Mouse (Mus musculus) thymus, adult 2 months (tissue): ENCODE results near the gene Tmem184a. TPM values are rescaled to one million over a fixed set of nuclear protein-coding genes. Genes with fewer than 3 reads are reported as not detected.

Source experiments
- DNase-seq: peaks from one replicate; pipeline ENCODE4 v3.0.0; 2021
- H3K27ac ChIP-seq: fragments of 200-500 bp; 2 replicates; pipeline ENCODE4 v1.5.1; 2012; ENCODE audit warnings: low read length, control low read depth; ENCODE audit not compliant: control insufficient read depth, insufficient read depth
- H3K27me3 ChIP-seq: fragments of 200-500 bp; 2 replicates; pipeline ENCODE4 v1.6.1; 2012; ENCODE audit warnings: mild to moderate bottlenecking, low read length, moderate library complexity, mixed read lengths; ENCODE audit not compliant: control insufficient read depth, insufficient read depth
- H3K36me3 ChIP-seq: fragments of 200-500 bp; 2 replicates; pipeline ENCODE4 v1.6.1; 2012; ENCODE audit warnings: mild to moderate bottlenecking, low read length, moderate library complexity; ENCODE audit not compliant: control insufficient read depth, insufficient read depth
- H3K4me1 ChIP-seq: fragments of 200-500 bp; replicated peaks from 2 replicates; pipeline ENCODE4 v1.6.1; 2012; ENCODE audit warnings: low read length; ENCODE audit not compliant: control insufficient read depth, insufficient read depth
- H3K4me3 ChIP-seq: fragments of 200-500 bp; 2 replicates; pipeline ENCODE4 v1.5.1; 2012; ENCODE audit warnings: mild to moderate bottlenecking, low read length, control low read depth, moderate library complexity; ENCODE audit not compliant: control insufficient read depth, insufficient read depth
- CTCF ChIP-seq: fragments of 200-500 bp; IDR thresholded peaks from 2 replicates; pipeline ENCODE4 v1.5.1; 2012; ENCODE audit warnings: mild to moderate bottlenecking, control low read depth, low read length, moderate library complexity, borderline replicate concordance; ENCODE audit not compliant: control insufficient read depth, poor library complexity, insufficient read depth; ENCODE audit errors: extremely low read depth
- POLR2A ChIP-seq: fragments of 200-500 bp; IDR thresholded peaks from 2 replicates; pipeline ENCODE4 v1.6.1; 2012; ENCODE audit warnings: mild to moderate bottlenecking, low read length, control low read depth, moderate library complexity; ENCODE audit not compliant: control insufficient read depth, poor library complexity, insufficient read depth; ENCODE audit errors: extremely low read depth
- WGBS: fragments of 180-500 bp; shearing (Covaris S2); methylation state at CpG from one replicate; pipeline ENCODE4 v1.1.7; 2018; 5-methylcytosine and 5-hydroxymethylcytosine counted together
- polyA plus RNA-seq: library from polyadenylated mRNA; depleted of rRNA; stranded (reverse); fragments of >200 nt; gene quantifications from 2 replicates; pipeline ENCODE4 v1.2.3, GENCODE M21; 2012

Tmem184a gene
- polyA plus RNA-seq, 1 experiment = 7.6 TPM

GRCm38 (mm10) chr5:139835706-139836105 lies 16.0 kb upstream of the Tmem184a start:
- Histone ChIP-seq H3K36me3 (no peaks in the 10 kb centered on the region), H3K4me3 (no peak overlapping the region), H3K27me3 (no peaks in the 10 kb centered on the region), H3K4me1 (peaks cover 6% of the 10 kb centered on the region), H3K27ac (no peak overlapping the region)
- 88% methylated on average over 7 of the region's 7 CpGs for WGBS
- no peak for DNase-seq
- TF ChIP-seq POLR2A (no peak), CTCF (no peak)

DNA sequence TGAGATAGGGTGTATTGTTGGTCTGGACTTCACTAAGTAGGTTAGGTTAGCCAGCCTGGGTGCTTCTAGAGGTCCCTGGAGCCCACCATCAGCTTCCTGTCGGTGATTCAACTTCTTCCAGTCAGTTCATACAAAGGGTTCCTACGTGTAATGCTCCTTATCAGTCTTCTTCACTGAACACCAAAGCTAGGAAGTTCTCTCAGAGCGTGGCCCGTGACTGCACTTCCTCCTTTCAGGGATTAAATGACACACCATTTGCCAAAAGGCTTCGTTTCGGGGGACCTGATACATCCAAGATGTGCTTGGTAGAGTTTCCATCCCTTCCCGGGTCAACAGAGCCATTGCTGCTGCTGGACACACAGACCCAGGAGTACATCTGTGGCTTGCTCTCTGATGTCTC lies 12.4 kb upstream of the Tmem184a start:
- DNase-seq = no peak
- H3K27ac ChIP-seq = no peak overlapping the region
- no peak overlapping the region for H3K4me3 ChIP-seq
- no peaks in the 10 kb centered on the region for H3K36me3 ChIP-seq
- WGBS = 39% methylated on average over 7 of the region's 7 CpGs
- no peak for TF ChIP-seq POLR2A
- no peak for TF ChIP-seq CTCF
- peaks cover 8% of the 10 kb centered on the region for H3K4me1 ChIP-seq
- H3K27me3 ChIP-seq = no peaks in the 10 kb centered on the region

- peaks cover 15% of the 10 kb centered on the region for H3K4me1 ChIP-seq
- no peak overlapping the region for H3K4me3 ChIP-seq
- H3K27me3 ChIP-seq = no peaks in the 10 kb centered on the region
- 44% methylated on average over 3 of the region's 3 CpGs for WGBS
- H3K36me3 ChIP-seq = no peaks in the 10 kb centered on the region
- DNase-seq = peak; percentile 47
- no peak for TF ChIP-seq POLR2A
- TF ChIP-seq CTCF = no peak
- H3K27ac ChIP-seq = no peak overlapping the region
Observed at GRCm38 (mm10) chr5:139830734-139831133, 11.0 kb upstream of the Tmem184a start.

- 79% methylated on average over 13 of the region's 13 CpGs for WGBS
- Histone ChIP-seq H3K27ac (no peak overlapping the region), H3K4me1 (peaks cover 16% of the 10 kb centered on the region), H3K4me3 (no peak overlapping the region), H3K36me3 (no peaks in the 10 kb centered on the region), H3K27me3 (no peaks in the 10 kb centered on the region)
- TF ChIP-seq CTCF (no peak), POLR2A (no peak)
- no peak for DNase-seq
Observed at GRCm38 (mm10) chr5:139829384-139829783, 9.7 kb upstream of the Tmem184a start.

DNA sequence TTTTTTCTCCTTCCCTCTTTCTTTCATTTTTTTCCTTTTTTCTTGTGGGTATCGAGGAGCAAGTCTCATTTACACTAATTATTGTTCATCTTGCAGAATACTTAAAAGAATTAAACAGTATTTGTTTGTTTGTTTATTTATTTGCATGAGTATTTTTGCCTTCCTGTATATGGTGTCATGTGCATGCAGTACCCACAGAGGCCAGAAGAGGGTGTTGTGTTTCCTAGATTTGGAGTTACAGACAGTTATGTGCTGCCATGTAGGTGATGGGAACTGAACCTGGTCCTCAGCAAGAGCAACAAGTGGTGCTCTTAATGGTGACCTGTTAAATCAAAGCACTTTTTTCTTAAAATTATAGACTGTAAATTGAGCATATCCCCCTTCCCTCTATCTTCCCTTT lies 7.9 kb upstream of the Tmem184a start:
- no peak for TF ChIP-seq POLR2A
- no peak for TF ChIP-seq CTCF
- WGBS = 100% methylated on average over 1 of the region's 1 CpGs

GRCm38 (mm10) chr5:139826357-139827055 lies 6.8 kb upstream of the Tmem184a start, which contains the start of the genes Gm26938 and Psmg3:
Gm26938 (minus strand) TSS chr5:139826407.
Psmg3 (minus strand) TSS chr5:139826885.
- 0 out of 2 replicates have a peak, but pooled peaks cover 9% of the 10 kb centered on the region for H3K36me3 ChIP-seq
- H3K4me3 ChIP-seq = peak within 1 kb of the TSS; percentile 99
- WGBS = 1% methylated on average over 43 of the region's 43 CpGs
- DNase-seq = peak; percentile 86
- TF ChIP-seq POLR2A (no peak), CTCF (0 out of 2 replicates have a peak, but pooled peaks have one; percentile 28)
- no peaks in the 10 kb centered on the region for H3K27me3 ChIP-seq
- H3K27ac ChIP-seq = no peak within 1 kb of the TSS
- peaks cover 16% of the 10 kb centered on the region for H3K4me1 ChIP-seq

More for the DNA sequence above, 7.9 kb upstream of the Tmem184a start:
- no peaks in the 10 kb centered on the region for H3K27me3 ChIP-seq
- DNase-seq = no peak
- H3K4me1 ChIP-seq = peaks cover 16% of the 10 kb centered on the region
- H3K4me3 ChIP-seq = no peak overlapping the region
- 0 out of 2 replicates have a peak, but pooled peaks cover 3% of the 10 kb centered on the region for H3K36me3 ChIP-seq
- H3K27ac ChIP-seq = no peak overlapping the region

DNA sequence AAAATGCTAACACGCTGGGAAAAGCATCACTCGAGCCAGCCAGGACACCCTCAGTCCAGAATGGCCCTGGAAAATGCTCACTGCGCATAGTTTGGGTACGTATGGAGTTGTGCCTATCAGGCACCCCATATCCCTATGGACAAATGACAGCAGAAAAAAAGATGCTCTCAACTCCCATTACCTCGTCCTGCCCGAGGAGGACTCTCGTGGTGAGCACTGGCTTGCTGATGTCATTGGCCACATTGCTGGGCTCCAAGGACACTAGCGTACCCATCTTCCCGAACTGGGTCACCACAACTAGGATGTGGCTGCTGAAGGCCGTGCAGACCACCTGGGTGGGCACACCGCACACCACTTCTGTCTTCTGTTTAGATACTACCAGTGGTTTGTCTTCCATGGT lies 6.2 kb upstream of the Tmem184a start:
- Histone ChIP-seq H3K4me3 (peak overlapping the region; percentile 99), H3K4me1 (peaks cover 12% of the 10 kb centered on the region), H3K36me3 (0 out of 2 replicates have a peak, but pooled peaks cover 9% of the 10 kb centered on the region), H3K27ac (no peak overlapping the region), H3K27me3 (no peaks in the 10 kb centered on the region)
- 44% methylated on average over 11 of the region's 11 CpGs for WGBS
- TF ChIP-seq CTCF = no peak
- no peak for TF ChIP-seq POLR2A
- no peak for DNase-seq
